Mouse (Mus musculus): ENCODE measurements around the gene Vipr2.

The Vipr2 gene

DNA sequence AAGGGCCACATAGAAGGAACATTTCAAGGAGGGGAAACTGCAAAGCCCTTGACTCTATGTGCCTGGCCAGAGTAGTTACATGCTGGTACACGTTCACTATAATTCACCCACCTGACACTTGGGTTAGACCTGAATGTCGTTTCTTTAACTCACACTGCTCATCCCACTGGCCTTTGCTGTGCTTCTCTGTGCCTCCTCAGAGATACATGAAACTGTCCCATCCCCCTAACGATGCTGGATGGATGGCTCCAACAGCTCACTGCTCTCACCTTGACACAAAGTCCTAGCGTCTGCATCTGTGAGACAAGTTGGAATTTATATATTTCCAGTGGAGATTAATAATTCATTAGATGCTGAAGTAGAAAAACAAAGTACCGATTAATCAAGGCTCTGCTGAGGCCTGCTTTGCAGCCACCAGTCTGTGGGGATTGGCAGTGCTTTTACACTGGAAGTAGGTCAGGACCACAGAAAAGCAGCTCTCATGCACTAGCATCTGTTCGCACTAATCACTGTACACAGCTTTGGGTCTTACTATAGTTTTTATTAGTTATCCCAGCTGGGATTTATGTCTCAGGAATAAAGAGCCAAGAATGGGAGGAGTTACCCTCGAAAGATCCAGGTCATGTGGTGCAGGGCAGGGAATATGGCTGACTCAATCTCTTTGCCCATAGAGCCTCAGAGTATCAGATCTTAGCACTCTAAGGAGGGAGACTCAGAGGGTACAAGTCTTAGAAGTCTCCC lies 79.4 kb downstream of the Vipr2 start:
- DNase-seq (ENCODE audit: low spot score in 2 of 2) = no peak

DNA sequence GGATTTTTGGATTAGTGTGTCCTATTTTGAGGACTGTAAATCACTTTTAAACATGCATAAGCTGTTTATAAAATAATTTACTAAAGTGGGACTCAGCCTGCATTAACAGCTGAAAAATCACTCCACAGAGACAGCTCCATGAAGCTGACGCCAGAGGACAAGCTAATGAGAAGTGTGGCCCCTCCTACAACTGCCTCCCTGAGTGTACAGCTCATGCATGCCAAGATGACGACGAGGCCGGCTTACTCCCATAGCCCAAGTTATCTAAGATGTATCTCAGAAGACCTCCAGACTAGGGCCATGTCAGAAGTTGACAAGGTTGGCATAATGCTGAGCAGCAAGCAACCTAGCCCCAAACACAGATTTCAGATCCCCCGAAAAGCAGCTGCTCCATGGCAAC lies 81.7 kb downstream of the Vipr2 start:
- DNase-seq (ENCODE audit: low spot score in 2 of 2) = no peak

DNA sequence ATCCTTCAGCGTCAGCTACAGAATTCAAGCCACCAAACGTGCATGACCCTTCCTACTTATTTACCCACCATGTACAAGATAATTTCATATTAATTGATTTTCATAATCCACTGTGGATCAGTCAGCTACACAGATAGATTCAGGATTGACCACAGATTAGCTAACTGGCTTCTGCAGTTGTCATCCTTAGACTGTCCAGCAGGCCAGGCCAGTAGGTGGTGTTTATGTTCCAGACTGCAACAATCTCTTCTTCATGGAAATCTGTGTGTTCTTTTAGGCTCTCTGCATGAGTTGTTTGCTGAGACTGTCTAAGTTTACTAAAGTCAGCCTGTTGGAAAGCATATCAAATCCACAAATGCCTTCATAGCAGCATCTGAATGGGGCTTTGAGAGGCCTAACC lies 82.2 kb downstream of the Vipr2 start:
- DNase-seq (ENCODE audit: low spot score in 2 of 2) = no peak

DNA sequence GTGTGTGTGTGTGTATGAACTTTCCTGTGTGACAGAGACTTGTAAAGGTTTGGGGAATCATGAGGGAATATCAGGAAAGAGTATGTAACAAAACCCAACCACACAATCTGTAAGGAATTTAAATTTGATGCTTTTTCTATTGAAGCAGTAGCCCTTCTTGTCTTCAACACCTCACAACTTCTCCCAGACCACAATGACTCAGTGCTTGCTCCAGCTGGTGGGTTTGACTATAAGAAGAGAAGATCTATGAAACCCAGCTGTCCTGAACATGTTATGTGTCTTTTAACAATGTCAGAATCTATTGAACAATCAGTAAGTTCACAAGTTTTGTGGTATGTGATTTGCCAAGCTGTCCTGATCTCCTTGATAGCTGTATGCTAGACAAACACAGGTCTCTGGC lies 87.8 kb downstream of the Vipr2 start:
- DNase-seq (ENCODE audit: low spot score in 2 of 2) = no peak

DNA sequence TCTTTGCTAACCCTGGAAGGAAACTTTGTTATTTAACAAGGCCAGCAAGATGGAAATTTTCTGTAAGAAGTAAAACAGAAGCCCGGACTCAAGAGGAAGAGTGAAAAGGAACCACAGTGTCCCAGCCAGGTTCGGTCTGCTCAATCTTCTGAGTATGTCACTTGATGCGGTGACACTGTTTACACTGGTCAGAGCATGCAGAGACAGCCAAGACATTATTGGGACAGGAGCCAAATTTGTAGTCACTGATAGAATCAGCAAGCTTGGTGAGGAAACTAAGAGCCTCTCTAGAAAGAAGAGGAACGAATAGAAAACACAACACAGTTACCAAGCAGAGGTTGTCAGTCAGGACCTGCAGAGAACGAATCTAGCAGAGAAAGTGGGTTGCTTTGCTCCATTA lies 92.1 kb downstream of the Vipr2 start:
- no peak for DNase-seq (ENCODE audit: low spot score in 2 of 2)

DNA sequence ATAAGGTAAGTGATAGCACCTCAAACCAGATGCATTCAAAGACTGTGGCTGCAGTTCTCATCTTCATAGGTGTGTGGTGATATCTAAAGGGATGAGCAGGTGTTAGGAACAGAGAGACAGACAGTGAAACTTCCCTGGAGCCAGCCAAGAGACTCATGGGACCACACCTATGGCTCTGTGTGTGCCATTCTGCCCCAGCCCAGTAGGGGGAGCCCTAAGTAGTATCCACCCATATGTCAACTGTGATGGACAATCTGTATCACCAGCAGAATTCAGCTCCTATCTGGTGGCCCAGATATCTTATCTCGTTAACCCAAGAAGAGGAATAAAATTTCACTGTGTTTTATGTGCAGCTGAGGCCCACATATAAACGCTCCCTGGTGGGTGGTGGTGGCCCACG lies 99.4 kb downstream of the Vipr2 start:
- no peak for DNase-seq (ENCODE audit: low spot score in 2 of 2)

DNA sequence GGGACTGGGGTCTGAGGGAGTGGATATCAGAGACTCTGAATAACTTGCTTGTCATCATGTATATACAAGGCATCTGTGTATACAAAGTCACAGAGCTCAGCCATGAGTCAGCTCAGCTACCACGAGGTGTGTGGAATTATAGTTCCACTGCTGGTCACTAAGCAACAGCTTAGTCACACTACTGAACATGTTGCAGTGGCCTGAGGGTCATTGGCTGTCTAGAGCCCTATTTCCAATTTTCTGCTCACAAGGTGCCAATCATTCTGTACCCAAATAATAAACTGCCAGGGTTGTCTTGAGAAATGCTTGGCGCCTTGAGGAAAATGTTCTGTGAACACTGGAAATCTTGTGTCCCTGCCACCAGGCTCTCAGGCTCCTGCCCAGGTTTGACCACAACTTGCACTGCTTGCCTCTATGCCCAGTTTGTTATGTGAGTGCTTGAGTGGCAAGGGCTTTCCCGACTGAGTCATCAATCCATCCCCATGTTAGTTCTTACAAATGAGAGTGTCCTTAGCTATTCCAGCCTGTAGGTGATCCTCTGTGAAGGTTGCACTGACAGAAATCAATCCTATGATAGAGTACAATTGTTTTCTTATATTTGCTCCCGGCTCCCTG lies 104.0 kb downstream of the Vipr2 start:
- no peak for DNase-seq (ENCODE audit: low spot score in 2 of 2)

DNA sequence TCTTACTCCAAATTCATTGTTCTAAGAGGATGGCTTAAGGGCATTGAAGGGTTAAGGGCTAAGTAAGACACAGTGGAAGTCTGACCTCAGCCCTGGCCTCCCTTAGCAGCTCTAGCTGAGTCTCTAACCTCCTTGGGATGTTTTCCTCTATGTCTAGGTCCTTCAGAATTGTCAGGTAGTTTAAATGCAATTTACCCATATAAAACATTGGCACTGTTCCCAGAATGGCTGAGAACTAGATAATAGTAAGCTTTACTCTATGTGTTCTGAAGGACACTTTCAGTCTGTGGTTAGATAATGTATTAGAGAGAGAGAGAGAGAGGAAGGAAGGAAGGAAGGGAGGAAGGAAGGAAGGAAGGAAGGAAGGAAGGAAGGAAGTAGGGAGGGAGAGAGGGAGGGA lies 104.8 kb downstream of the Vipr2 start:
- DNase-seq (ENCODE audit: low spot score in 2 of 2) = no peak

DNA sequence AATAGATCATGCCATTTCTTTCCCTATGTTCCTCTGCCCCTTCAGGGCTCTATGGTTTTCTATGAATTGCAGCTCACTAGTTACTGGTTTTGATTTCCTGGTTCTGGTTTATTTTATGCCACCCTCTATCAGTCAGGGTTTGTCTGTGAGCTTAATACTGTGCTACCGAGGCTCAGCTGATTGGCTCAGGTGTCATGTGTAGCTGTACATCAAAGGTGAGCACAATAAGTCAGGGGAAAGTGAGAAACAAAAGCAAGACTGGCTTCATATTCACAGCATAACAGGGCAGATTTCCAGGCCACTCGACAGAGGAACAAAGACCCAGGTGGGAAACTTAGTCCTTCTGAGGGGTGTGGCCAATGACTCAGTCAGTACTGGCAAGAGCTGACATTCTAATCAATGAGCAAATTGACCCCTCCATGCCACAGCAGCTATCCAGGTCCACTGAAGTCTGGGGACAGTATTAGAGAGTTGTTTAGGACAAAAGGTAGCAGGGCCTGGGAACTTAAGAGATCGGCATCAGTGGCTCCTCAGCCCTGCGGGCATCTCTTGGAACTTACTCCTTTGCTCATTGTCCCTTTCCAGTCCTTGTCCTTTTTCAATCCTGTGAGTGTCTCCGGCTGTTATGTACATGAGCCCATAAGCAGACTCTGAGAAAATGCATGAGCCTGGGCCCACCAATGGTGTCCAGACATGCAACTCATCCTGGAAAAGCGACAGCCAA lies 105.8 kb downstream of the Vipr2 start:
- no peak for DNase-seq (ENCODE audit: low spot score in 2 of 2)

DNA sequence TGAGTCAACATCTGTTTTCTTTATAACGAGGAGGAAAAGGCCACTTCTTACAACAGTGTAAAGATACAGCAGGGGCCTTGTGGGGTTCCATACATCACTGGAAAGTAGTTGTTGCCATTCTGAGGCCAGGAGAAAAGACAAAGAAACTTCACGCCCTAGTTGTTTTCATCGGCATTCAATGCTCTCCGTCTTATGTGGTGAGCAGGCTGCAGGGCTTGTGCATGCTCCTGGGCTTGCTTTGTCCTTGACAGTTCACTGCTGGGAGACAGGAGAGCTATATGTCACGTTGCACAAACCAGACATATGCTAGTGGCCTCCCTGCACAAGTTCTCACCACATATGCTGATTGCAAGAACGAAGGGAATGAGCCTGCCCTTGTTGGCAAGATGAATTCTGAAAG lies 116.4 kb downstream of the Vipr2 start:
- DNase-seq (ENCODE audit: low spot score in 2 of 2) = no peak

DNA sequence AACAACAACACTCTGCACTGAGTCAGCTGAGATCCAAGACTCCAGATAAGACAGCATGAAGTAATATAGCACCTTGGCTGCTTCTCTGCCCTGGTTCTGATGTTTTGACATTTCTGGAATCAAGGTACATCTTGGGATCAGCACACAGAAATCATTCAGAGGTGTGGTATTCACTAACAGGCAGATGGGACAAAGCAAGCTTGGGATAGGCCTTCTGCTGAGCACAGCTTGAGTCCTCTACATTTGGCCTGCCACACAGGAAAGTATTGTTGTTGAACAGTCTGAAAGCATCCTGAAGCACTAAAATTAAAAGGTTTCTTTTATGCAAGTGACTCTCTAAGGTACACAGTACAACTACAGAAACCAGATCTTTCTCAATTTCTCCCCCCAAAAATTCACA lies 117.1 kb downstream of the Vipr2 start:
- no peak for DNase-seq (ENCODE audit: low spot score in 2 of 2)

Measured in frontal cortex, postnatal 10 days (tissue).